Mouse (Mus musculus): ENCODE data around the gene Slc22a8. TPM values are rescaled to one million over a fixed set of nuclear protein-coding genes. Genes with fewer than 3 reads are reported as not detected.

Gene Slc22a8
- polyA plus RNA-seq, 1 experiment from 2014 or later = 19.2 TPM

DNA sequence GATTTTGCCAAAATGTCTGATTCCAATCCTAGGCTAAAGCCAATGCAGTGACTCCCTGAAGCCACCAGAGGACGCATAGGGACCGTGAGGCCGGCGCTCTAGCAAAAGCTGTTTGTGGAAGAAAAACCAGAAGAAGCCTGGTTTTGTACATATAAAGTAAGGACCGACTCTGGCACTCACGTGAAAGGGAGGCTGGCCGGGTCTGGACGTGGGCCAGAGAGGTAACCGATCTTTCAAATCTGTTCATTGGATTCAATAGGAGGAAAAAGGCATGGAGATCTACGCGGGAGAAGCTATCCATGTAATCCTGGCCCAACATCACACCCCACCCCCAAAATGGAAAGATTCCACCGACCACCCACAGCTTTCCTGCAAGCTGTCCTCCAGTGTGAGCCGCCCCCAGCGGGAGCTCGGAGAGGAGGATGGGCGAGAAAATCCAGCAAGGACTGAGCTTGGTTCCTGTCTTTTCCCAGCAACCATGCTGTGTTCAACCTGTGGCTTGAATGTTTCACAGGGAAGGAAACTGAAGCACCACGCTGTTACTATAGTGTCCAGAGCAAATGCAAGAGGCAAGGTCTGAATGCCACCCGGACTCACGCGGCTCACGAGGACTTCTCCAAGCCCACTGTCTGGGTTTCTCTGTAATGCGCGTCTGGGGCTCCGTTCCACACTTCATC lies 12.6 kb upstream of the Slc22a8 start:
- H3K36me3 ChIP-seq (ENCODE audit: insufficient read depth, low read length) = no peaks in the 10 kb centered on the region
- DNase-seq (ENCODE audit: low spot score) (peak; percentile 93), ATAC-seq (replicated peaks; ENCODE audit: low FRiP score, low read depth) (peak; percentile 75; the same call in 1 of the 2 replicates)
- no peaks in the 10 kb centered on the region for H3K9me3 ChIP-seq (replicated peaks; ENCODE audit: low read length)
- H3K4me2 ChIP-seq (ENCODE audit: low read length) = peak overlapping the region; percentile 63
- no peaks in the 10 kb centered on the region for H3K4me1 ChIP-seq (replicated peaks; ENCODE audit: insufficient read depth, low read length)
- WGBS = 8% methylated on average over 24 of the region's 24 CpGs
- H3K27ac ChIP-seq = no peak overlapping the region
- peak; percentile 97 for TF ChIP-seq CTCF (IDR thresholded peaks at IDR 0.05; ENCODE audit: low read depth)
- peak overlapping the region; percentile 28 for H3K4me3 ChIP-seq (replicated peaks; ENCODE audit: low read depth, low read length)
- no peaks in the 10 kb centered on the region for H3K27me3 ChIP-seq (ENCODE audit: insufficient read depth, low read length)
- peak overlapping the region; percentile 18; the same call in 1 of the 2 replicates for H3K9ac ChIP-seq (ENCODE audit: low read depth, low read length)

DNA sequence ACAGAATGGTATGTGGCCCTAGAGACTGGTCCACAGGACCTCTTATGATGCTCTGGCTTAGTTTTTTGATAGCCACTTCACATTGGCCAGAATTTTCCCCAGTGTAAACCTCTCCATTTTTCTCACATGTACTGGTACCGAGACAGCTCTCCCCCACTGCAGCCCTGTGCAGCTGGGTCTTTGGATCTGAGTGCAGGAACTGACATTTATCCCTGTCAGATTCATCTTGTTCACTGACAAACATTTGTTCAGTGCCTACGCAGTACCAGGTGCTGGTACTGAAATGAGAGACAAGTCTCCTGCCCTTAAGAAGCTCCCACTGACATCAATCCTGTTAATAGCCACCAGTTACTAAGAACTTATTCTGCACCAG lies 12.1 kb upstream of the Slc22a8 start:
- 53% methylated on average over 2 of the region's 2 CpGs for WGBS
- Histone ChIP-seq H3K27me3 (ENCODE audit: insufficient read depth, low read length) (no peaks in the 10 kb centered on the region), H3K27ac (no peak overlapping the region), H3K4me2 (ENCODE audit: low read length) (peak overlapping the region; percentile 63), H3K9me3 (replicated peaks; ENCODE audit: low read length) (no peaks in the 10 kb centered on the region), H3K9ac (ENCODE audit: low read depth, low read length) (0 out of 2 replicates have a peak overlapping the region, but pooled peaks have one; percentile 18), H3K4me3 (replicated peaks; ENCODE audit: low read depth, low read length) (0 out of 2 replicates have a peak overlapping the region, but pooled peaks have one; percentile 28), H3K36me3 (ENCODE audit: insufficient read depth, low read length) (no peaks in the 10 kb centered on the region), H3K4me1 (replicated peaks; ENCODE audit: insufficient read depth, low read length) (no peaks in the 10 kb centered on the region)
- DNase-seq (ENCODE audit: low spot score) (no peak), ATAC-seq (replicated peaks; ENCODE audit: low FRiP score, low read depth) (no peak)
- no peak for TF ChIP-seq CTCF (IDR thresholded peaks at IDR 0.05; ENCODE audit: low read depth)

DNA sequence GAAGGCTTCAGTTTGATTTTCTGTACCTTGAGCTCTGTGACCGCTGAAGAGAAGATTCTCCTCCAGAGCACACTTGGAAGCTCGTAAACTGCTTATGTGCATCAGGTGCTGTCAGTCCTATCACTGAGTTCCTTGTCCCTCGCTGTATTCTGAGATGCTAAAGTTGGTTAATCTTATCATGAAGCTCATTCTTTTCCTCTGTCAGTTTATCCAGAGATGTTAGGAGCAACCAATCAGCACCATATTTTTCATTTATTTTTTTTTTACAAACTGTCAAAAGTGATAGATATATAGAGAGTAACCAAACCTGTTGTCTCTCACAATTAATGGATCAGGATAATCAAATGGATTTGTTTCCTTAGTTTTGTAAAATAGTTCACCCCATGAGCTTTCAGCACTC lies 5.8 kb upstream of the Slc22a8 start:
- ATAC-seq (replicated peaks; ENCODE audit: low FRiP score, low read depth) = no peak
- Histone ChIP-seq H3K4me3 (replicated peaks; ENCODE audit: low read depth, low read length) (no peak overlapping the region), H3K27ac (no peak overlapping the region), H3K9ac (ENCODE audit: low read depth, low read length) (no peak overlapping the region), H3K4me1 (replicated peaks; ENCODE audit: insufficient read depth, low read length) (no peaks in the 10 kb centered on the region), H3K9me3 (replicated peaks; ENCODE audit: low read length) (no peaks in the 10 kb centered on the region), H3K4me2 (ENCODE audit: low read length) (no peak overlapping the region), H3K27me3 (ENCODE audit: insufficient read depth, low read length) (no peaks in the 10 kb centered on the region), H3K36me3 (ENCODE audit: insufficient read depth, low read length) (no peaks in the 10 kb centered on the region)
- TF ChIP-seq CTCF (IDR thresholded peaks at IDR 0.05; ENCODE audit: low read depth) = no peak
- no peak for DNase-seq (ENCODE audit: low spot score)
- WGBS = 84% methylated on average over 3 of the region's 3 CpGs

DNA sequence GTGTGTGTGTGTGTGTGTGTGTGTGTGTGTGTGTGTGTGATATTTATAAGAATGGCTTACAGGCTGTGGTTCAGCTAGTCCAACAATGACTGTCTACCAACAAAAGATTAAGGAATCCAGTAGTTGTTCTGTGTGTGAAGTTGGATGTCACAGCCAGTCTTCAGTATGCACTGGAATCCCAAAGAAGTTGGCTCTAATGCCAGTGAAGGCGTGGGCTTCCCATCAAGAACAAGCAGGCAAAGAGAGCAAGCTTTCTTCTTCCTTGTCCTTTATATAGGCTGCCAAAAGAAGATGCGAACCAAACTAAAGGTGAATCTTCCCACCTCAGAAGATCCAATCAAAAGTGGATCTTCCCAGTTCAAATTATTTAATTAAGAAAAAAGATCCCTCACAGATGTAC lies 5.2 kb upstream of the Slc22a8 start:
- H3K4me3 ChIP-seq (replicated peaks; ENCODE audit: low read depth, low read length) = no peak overlapping the region
- WGBS = 82% methylated on average over 2 of the region's 2 CpGs
- ATAC-seq (replicated peaks; ENCODE audit: low FRiP score, low read depth) = no peak
- no peak overlapping the region for H3K4me2 ChIP-seq (ENCODE audit: low read length)
- no peaks in the 10 kb centered on the region for H3K27me3 ChIP-seq (ENCODE audit: insufficient read depth, low read length)
- H3K9me3 ChIP-seq (replicated peaks; ENCODE audit: low read length) = no peaks in the 10 kb centered on the region
- no peaks in the 10 kb centered on the region for H3K36me3 ChIP-seq (ENCODE audit: insufficient read depth, low read length)
- H3K4me1 ChIP-seq (replicated peaks; ENCODE audit: insufficient read depth, low read length) = no peaks in the 10 kb centered on the region
- H3K9ac ChIP-seq (ENCODE audit: low read depth, low read length) = no peak overlapping the region
- DNase-seq (ENCODE audit: low spot score) = no peak
- no peak overlapping the region for H3K27ac ChIP-seq
- no peak for TF ChIP-seq CTCF (IDR thresholded peaks at IDR 0.05; ENCODE audit: low read depth)

- no peak for TF ChIP-seq CTCF (IDR thresholded peaks at IDR 0.05; ENCODE audit: low read depth)
- Histone ChIP-seq H3K9ac (ENCODE audit: low read depth, low read length) (no peak overlapping the region), H3K36me3 (ENCODE audit: insufficient read depth, low read length) (no peaks in the 10 kb centered on the region), H3K9me3 (replicated peaks; ENCODE audit: low read length) (no peaks in the 10 kb centered on the region), H3K27me3 (ENCODE audit: insufficient read depth, low read length) (no peaks in the 10 kb centered on the region), H3K27ac (no peak overlapping the region), H3K4me1 (replicated peaks; ENCODE audit: insufficient read depth, low read length) (no peaks in the 10 kb centered on the region), H3K4me2 (ENCODE audit: low read length) (no peak overlapping the region), H3K4me3 (replicated peaks; ENCODE audit: low read depth, low read length) (no peak overlapping the region)
- DNase-seq (ENCODE audit: low spot score) = no peak
- ATAC-seq (replicated peaks; ENCODE audit: low FRiP score, low read depth) = no peak
- WGBS = 53% methylated on average over 3 of the region's 3 CpGs
Observed at GRCm38 (mm10) chr19:8586350-8586749, 4.7 kb upstream of the Slc22a8 start.

DNA sequence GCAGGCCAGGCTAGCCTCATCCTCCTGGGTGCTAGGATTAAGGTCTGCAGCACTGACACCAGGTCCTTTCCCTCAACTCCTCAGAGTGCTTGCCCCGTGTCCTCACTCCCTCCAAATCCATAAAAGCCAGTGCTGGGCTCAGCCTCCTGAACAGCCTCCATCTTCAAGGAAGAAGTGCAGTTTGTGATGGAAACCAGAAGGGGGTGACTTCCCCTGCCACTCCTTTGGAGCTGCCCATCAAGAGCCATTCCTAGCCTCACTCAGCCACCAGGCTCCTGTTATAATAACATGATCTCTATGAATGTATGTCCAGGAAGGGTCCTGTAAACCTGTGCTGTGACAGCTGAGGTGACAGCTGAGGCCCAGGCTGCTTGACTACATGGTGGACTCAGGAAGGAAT lies 3.7 kb upstream of the Slc22a8 start:
- H3K4me2 ChIP-seq (ENCODE audit: low read length) = no peak overlapping the region
- H3K9me3 ChIP-seq (replicated peaks; ENCODE audit: low read length) = no peaks in the 10 kb centered on the region
- H3K36me3 ChIP-seq (ENCODE audit: insufficient read depth, low read length) = no peaks in the 10 kb centered on the region
- peak; percentile 44 for TF ChIP-seq CTCF (IDR thresholded peaks at IDR 0.05; ENCODE audit: low read depth)
- H3K27ac ChIP-seq = no peak overlapping the region
- H3K4me3 ChIP-seq (replicated peaks; ENCODE audit: low read depth, low read length) = no peak overlapping the region
- WGBS = 44% methylated on average over 1 of the region's 1 CpGs
- no peak for ATAC-seq (replicated peaks; ENCODE audit: low FRiP score, low read depth)
- no peak overlapping the region for H3K9ac ChIP-seq (ENCODE audit: low read depth, low read length)
- no peak for DNase-seq (ENCODE audit: low spot score)
- H3K27me3 ChIP-seq (ENCODE audit: insufficient read depth, low read length) = no peaks in the 10 kb centered on the region
- H3K4me1 ChIP-seq (replicated peaks; ENCODE audit: insufficient read depth, low read length) = no peaks in the 10 kb centered on the region

GRCm38 (mm10) chr19:8592155-8592554 lies 1.1 kb downstream of the Slc22a8 start:
- Histone ChIP-seq H3K27ac (no peak overlapping the region), H3K27me3 (ENCODE audit: insufficient read depth, low read length) (no peaks in the 10 kb centered on the region), H3K4me2 (ENCODE audit: low read length) (no peak overlapping the region), H3K4me1 (replicated peaks; ENCODE audit: insufficient read depth, low read length) (no peaks in the 10 kb centered on the region), H3K9ac (ENCODE audit: low read depth, low read length) (no peak overlapping the region), H3K36me3 (ENCODE audit: insufficient read depth, low read length) (no peaks in the 10 kb centered on the region), H3K9me3 (replicated peaks; ENCODE audit: low read length) (no peaks in the 10 kb centered on the region), H3K4me3 (replicated peaks; ENCODE audit: low read depth, low read length) (no peak overlapping the region)
- ATAC-seq (replicated peaks; ENCODE audit: low FRiP score, low read depth) (no peak), DNase-seq (ENCODE audit: low spot score) (no peak)
- TF ChIP-seq CTCF (IDR thresholded peaks at IDR 0.05; ENCODE audit: low read depth) = no peak
- WGBS = 49% methylated on average over 2 of the region's 2 CpGs
